Mouse (Mus musculus) forebrain, embryonic 14.5 days (tissue): Measurements from ENCODE around the gene Ubqlnl. TPM values are rescaled to one million over a fixed set of nuclear protein-coding genes. Genes with fewer than 3 reads are reported as not detected.

Experiments
- ATAC-seq: fragments of 200-750 bp; cut with Nextera tagmentation; 2 replicates; pipeline ENCODE4 v1.8.0; 2017; ENCODE audit warnings: mild to moderate bottlenecking, moderate library complexity
- DNase-seq: peaks from one replicate; pipeline ENCODE4 v3.0.0-alpha.2; 2015; ENCODE audit warnings: low spot score
- H3K27ac ChIP-seq: fragments of 300-500 bp; sonication (generic); 2 replicates; pipeline ENCODE4 v1.5.1; 2014; ENCODE audit warnings: low read depth, mild to moderate bottlenecking, control low read depth, low read length, moderate library complexity
- H3K27me3 ChIP-seq: fragments of 300-500 bp; sonication (generic); replicated peaks from 2 replicates; pipeline ENCODE4 v1.6.1; 2014; ENCODE audit warnings: low read length, control low read depth, mixed read lengths; ENCODE audit not compliant: control insufficient read depth, insufficient read depth
- H3K36me3 ChIP-seq: fragments of 300-500 bp; sonication (generic); 2 replicates; pipeline ENCODE4 v1.6.1; 2014; ENCODE audit warnings: low read length, control low read depth; ENCODE audit not compliant: control insufficient read depth, insufficient read depth
- H3K4me1 ChIP-seq: fragments of 300-500 bp; sonication (generic); 2 replicates; pipeline ENCODE4 v1.6.1; 2014; ENCODE audit warnings: antibody characterized with exemption, low read length, control low read depth; ENCODE audit not compliant: control insufficient read depth, insufficient read depth
- H3K4me2 ChIP-seq: fragments of 300-500 bp; sonication (generic); 2 replicates; pipeline ENCODE4 v1.6.1; 2014; ENCODE audit warnings: mild to moderate bottlenecking, control low read depth, low read length
- H3K4me3 ChIP-seq: fragments of 300-500 bp; sonication (generic); 2 replicates; pipeline ENCODE4 v1.5.1; 2014; ENCODE audit warnings: low read depth, low read length, control low read depth
- H3K9ac ChIP-seq: fragments of 300-500 bp; sonication (generic); 2 replicates; pipeline ENCODE4 v1.6.1; 2014; ENCODE audit warnings: mild to moderate bottlenecking, low read length, control low read depth, moderate library complexity
- H3K9me3 ChIP-seq: fragments of 300-500 bp; sonication (generic); replicated peaks from 2 replicates; pipeline ENCODE4 v1.6.1; 2016; ENCODE audit warnings: low read length, control low read depth, mixed read lengths; ENCODE audit not compliant: control insufficient read depth
- WGBS: fragments of 180-500 bp; shearing (Covaris S2); extraction: QIAGEN DNeasy Blood & Tissue Kit; methylation state at CpG from one replicate; pipeline ENCODE4 v1.1.7; 2014; 5-methylcytosine and 5-hydroxymethylcytosine counted together
- polyA plus RNA-seq: library from polyadenylated mRNA; unstranded; fragments of >200 nt; fragmentation: Nextera tagmentation; extraction: Ambion mirVana; gene quantifications from 2 replicates; pipeline ENCODE4 v1.2.1, GENCODE M21; 2014

The Ubqlnl gene
- polyA plus RNA-seq, 1 experiment from 2014 or later = not detected

- ATAC-seq (no peak), DNase-seq (no peak)
- Histone ChIP-seq H3K36me3 (no peaks in the 10 kb centered on the region), H3K9me3 (no peaks in the 10 kb centered on the region), H3K4me3 (no peak overlapping the region), H3K4me2 (no peak overlapping the region), H3K9ac (no peak overlapping the region), H3K27ac (no peak overlapping the region), H3K27me3 (no peaks in the 10 kb centered on the region), H3K4me1 (no peaks in the 10 kb centered on the region)
- WGBS = 90% methylated on average over 6 of the region's 6 CpGs
Measured at GRCm38 (mm10) chr7:104167105-104167504, 16.7 kb upstream of the Ubqlnl start.

- H3K27ac ChIP-seq = no peak within 1 kb of the TSS
- H3K9ac ChIP-seq = no peak within 1 kb of the TSS
- no peak within 1 kb of the TSS for H3K4me2 ChIP-seq
- ATAC-seq (no peak), DNase-seq (no peak)
- H3K27me3 ChIP-seq = no peaks in the 10 kb centered on the region
- 87% methylated on average over 3 of the region's 3 CpGs for WGBS
- no peaks in the 10 kb centered on the region for H3K4me1 ChIP-seq
- H3K36me3 ChIP-seq = no peaks in the 10 kb centered on the region
- no peak within 1 kb of the TSS for H3K4me3 ChIP-seq
- H3K9me3 ChIP-seq = no peaks in the 10 kb centered on the region
Measured at GRCm38 (mm10) chr7:104143179-104143578, 7.2 kb downstream of the Ubqlnl start, which contains the start of gene Ubqln3. Gene Ubqln3, minus strand, starts transcription at chr7:104143279.

- no peak within 1 kb of the TSS for H3K4me3 ChIP-seq
- H3K4me1 ChIP-seq = no peaks in the 10 kb centered on the region
- WGBS = 90% methylated on average over 5 of the region's 5 CpGs
- H3K27me3 ChIP-seq = no peaks in the 10 kb centered on the region
- H3K27ac ChIP-seq = no peak within 1 kb of the TSS
- no peaks in the 10 kb centered on the region for H3K36me3 ChIP-seq
- no peak within 1 kb of the TSS for H3K9ac ChIP-seq
- ATAC-seq = no peak
- no peak for DNase-seq
- no peaks in the 10 kb centered on the region for H3K9me3 ChIP-seq
- H3K4me2 ChIP-seq = no peak within 1 kb of the TSS
Measured at GRCm38 (mm10) chr7:104137305-104137704, 13.1 kb downstream of the Ubqlnl start, which contains the start of gene Olfr643. Gene Olfr643, minus strand, starts transcription at chr7:104137405.

- Histone ChIP-seq H3K36me3 (no peaks in the 10 kb centered on the region), H3K9me3 (no peaks in the 10 kb centered on the region), H3K9ac (no peak within 1 kb of the TSS), H3K27ac (no peak within 1 kb of the TSS), H3K4me3 (no peak within 1 kb of the TSS), H3K4me2 (no peak within 1 kb of the TSS), H3K4me1 (no peaks in the 10 kb centered on the region), H3K27me3 (no peaks in the 10 kb centered on the region)
- 95% methylated on average over 5 of the region's 5 CpGs for WGBS
- DNase-seq (no peak), ATAC-seq (no peak)
Measured at GRCm38 (mm10) chr7:104129726-104130125, 20.6 kb downstream of the Ubqlnl start, which contains the start of gene Ubqln5. Gene Ubqln5, minus strand, starts transcription at chr7:104129826.

GRCm38 (mm10) chr7:104104757-104104972 lies 45.7 kb downstream of the Ubqlnl start, which contains the start of gene Olfr646:
Gene Olfr646, plus strand, starts transcription at chr7:104104873.
- Histone ChIP-seq H3K9ac (no peak within 1 kb of the TSS), H3K27ac (no peak within 1 kb of the TSS), H3K4me3 (no peak within 1 kb of the TSS), H3K4me2 (no peak within 1 kb of the TSS), H3K4me1 (no peaks in the 10 kb centered on the region), H3K36me3 (no peaks in the 10 kb centered on the region), H3K27me3 (no peaks in the 10 kb centered on the region), H3K9me3 (no peaks in the 10 kb centered on the region)
- DNase-seq = no peak
- no peak for ATAC-seq

- no peak for ATAC-seq
- Histone ChIP-seq H3K4me2 (no peak overlapping the region), H3K9me3 (no peaks in the 10 kb centered on the region), H3K4me3 (no peak overlapping the region), H3K27ac (no peak overlapping the region), H3K27me3 (no peaks in the 10 kb centered on the region), H3K4me1 (no peaks in the 10 kb centered on the region), H3K36me3 (no peaks in the 10 kb centered on the region), H3K9ac (no peak overlapping the region)
- DNase-seq = no peak
- WGBS = 56% methylated on average over 4 of the region's 4 CpGs
Measured at GRCm38 (mm10) chr7:104103913-104104756, 46.2 kb downstream of the Ubqlnl start.

Other genes starting within 250 kb of the Ubqlnl start
- not detected in 2 replicates for gene Olfr65, start 247.1 kb downstream of the Ubqlnl start, polyA plus RNA-seq
- not detected in 2 replicates for gene Olfr631, start 221.7 kb downstream of the Ubqlnl start, polyA plus RNA-seq
- not detected in 2 replicates for gene Olfr632, start 216.2 kb downstream of the Ubqlnl start, polyA plus RNA-seq
- not detected in 2 replicates for gene Olfr633, start 206.1 kb downstream of the Ubqlnl start, polyA plus RNA-seq
- gene Olfr635, start 179.4 kb downstream of the Ubqlnl start, polyA plus RNA-seq = not detected in 2 replicates
- gene Olfr638, start 151.8 kb downstream of the Ubqlnl start, polyA plus RNA-seq = not detected in 2 replicates
- not detected in 2 replicates for gene Olfr639, start 133.3 kb downstream of the Ubqlnl start, polyA plus RNA-seq
- not detected in 2 replicates for gene Olfr640, start 125.0 kb downstream of the Ubqlnl start, polyA plus RNA-seq
- not detected in 2 replicates for gene Olfr641, start 115.1 kb downstream of the Ubqlnl start, polyA plus RNA-seq
- not detected in 2 replicates for gene Olfr642, start 97.9 kb downstream of the Ubqlnl start, polyA plus RNA-seq
- not detected in 2 replicates for gene 4930516K23Rik, start 89.1 kb downstream of the Ubqlnl start, polyA plus RNA-seq
- not detected in 2 replicates for gene Olfr644, start 78.7 kb downstream of the Ubqlnl start, polyA plus RNA-seq
- not detected in 2 replicates for gene Olfr645, start 65.1 kb downstream of the Ubqlnl start, polyA plus RNA-seq
- not detected in 2 replicates for gene Olfr646, start 45.7 kb downstream of the Ubqlnl start, polyA plus RNA-seq
- gene Ubqln5, start 20.7 kb downstream of the Ubqlnl start, polyA plus RNA-seq = not detected in 2 replicates
- gene Olfr643, start 13.2 kb downstream of the Ubqlnl start, polyA plus RNA-seq = not detected in 2 replicates
- not detected in 2 replicates for gene Ubqln3, start 7.3 kb downstream of the Ubqlnl start, polyA plus RNA-seq
- gene Olfm5, start 14.3 kb upstream of the Ubqlnl start, polyA plus RNA-seq = not detected in 2 replicates
- gene Olfr648, start 32.8 kb upstream of the Ubqlnl start, polyA plus RNA-seq = 0.27 and 0.33 TPM in 2 replicates
- gene Olfr649, start 45.4 kb upstream of the Ubqlnl start, polyA plus RNA-seq = not detected in 2 replicates
- gene Trim6, start 68.2 kb upstream of the Ubqlnl start, polyA plus RNA-seq = 0.27 TPM in 1 of 2 replicates, not detected in the other
- 0.47 and 0.53 TPM in 2 replicates for gene Trim34a, start 93.9 kb upstream of the Ubqlnl start, polyA plus RNA-seq
- gene Trim5, start 137.5 kb upstream of the Ubqlnl start, polyA plus RNA-seq = 0.07 TPM in 1 of 2 replicates, not detected in the other
- gene Trim12a, start 164.9 kb upstream of the Ubqlnl start, polyA plus RNA-seq = 1.4 and 1.7 TPM in 2 replicates
- not detected in 2 replicates for gene Trim34b, start 178.9 kb upstream of the Ubqlnl start, polyA plus RNA-seq
- gene Trim12c, start 202.8 kb upstream of the Ubqlnl start, polyA plus RNA-seq = 0.48 and 0.95 TPM in 2 replicates
- gene Trim30b, start 219.3 kb upstream of the Ubqlnl start, polyA plus RNA-seq = not detected in 2 replicates